Mouse (Mus musculus) liver, embryonic 14.5 days (tissue): ENCODE data around the gene Olfr279.

Experiments used
- CTCF ChIP-seq: IDR thresholded peaks from 2 replicates; pipeline ENCODE4 v1.5.1; 2016; ENCODE audit warnings: antibody characterized with exemption, low read depth, control low read depth
- EP300 ChIP-seq: IDR thresholded peaks from 2 replicates; pipeline ENCODE4 v1.6.1; 2016; ENCODE audit warnings: antibody characterized with exemption, low read depth

DNA sequence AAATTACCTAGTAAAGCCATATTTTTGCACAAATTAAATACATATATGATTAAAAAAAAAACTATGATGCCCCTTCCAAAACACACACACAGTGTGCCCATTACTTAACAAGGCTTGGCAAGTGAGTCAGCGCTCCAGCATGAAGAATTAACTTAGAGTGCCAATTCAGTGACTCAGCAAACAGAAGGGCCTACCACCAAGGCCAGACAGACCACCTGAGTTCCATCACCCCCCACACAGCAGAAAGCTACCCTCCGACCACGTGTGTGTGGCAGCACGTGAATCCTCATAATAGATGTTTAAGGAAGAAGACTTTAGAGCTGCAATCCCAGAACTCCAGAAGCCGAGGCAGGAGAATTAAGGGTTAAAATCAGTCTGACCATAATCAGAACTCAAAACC, 40.1 kb downstream of the Olfr279 start:
- no peak for TF ChIP-seq CTCF
- no peak for TF ChIP-seq EP300
